Mouse (Mus musculus) lung, adult 2 months (tissue): ENCODE results near the gene Zfp592.

Experiments used
- CTCF ChIP-seq: fragments of 200-500 bp; IDR thresholded peaks from 2 replicates; pipeline ENCODE4 v1.5.1; 2011; ENCODE audit warnings: mild to moderate bottlenecking, low read length, control low read depth; ENCODE audit not compliant: insufficient read depth
- POLR2A ChIP-seq: fragments of 200-500 bp; IDR thresholded peaks from 2 replicates; pipeline ENCODE4 v1.6.1; 2011; ENCODE audit warnings: low read depth, mild to moderate bottlenecking, control low read depth, low read length, borderline replicate concordance; ENCODE audit errors: extremely low read depth

- TF ChIP-seq CTCF, result no peak
- no peak for TF ChIP-seq POLR2A
These were observed 55.0 kb downstream of the Zfp592 start for GRCm38 (mm10) chr7:81048513-81048912.
